Mouse (Mus musculus) c-Kit-positive CD71-negative TER-119-negative erythroid progenitor cells, embryonic 14.5 days (primary cell): ENCODE measurements around the gene A930004D18Rik.
"Not testable (repeated sequence)": the region's sequence is repeated elsewhere in the genome, so short reads cannot be mapped to it uniquely, and the experiment has no call there.

Experiments used
- DNase-seq: peaks from one replicate; pipeline ENCODE4 v3.0.0-alpha.2; 2013; ENCODE audit warnings: low read depth

The A930004D18Rik gene

DNA sequence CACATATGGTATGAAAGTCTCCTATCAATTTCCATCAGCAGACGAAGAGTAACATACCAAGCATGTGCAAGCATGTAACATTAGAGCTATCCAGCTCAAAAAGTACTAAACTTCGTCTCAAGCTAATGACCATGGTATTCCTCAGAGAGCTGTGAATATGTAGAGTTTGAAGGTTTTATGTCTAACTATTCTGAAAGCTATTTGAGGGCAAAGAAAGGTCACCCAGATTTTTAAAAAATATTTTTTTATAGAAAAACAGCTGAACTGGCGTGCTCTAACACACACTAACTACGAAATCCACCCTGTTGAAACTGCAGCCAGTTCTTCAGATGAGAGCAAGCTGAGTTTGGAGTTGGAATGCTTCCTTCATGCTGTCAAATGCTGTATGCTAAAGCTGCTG, 33.3 kb downstream of the A930004D18Rik start:
- no peak for DNase-seq

DNA sequence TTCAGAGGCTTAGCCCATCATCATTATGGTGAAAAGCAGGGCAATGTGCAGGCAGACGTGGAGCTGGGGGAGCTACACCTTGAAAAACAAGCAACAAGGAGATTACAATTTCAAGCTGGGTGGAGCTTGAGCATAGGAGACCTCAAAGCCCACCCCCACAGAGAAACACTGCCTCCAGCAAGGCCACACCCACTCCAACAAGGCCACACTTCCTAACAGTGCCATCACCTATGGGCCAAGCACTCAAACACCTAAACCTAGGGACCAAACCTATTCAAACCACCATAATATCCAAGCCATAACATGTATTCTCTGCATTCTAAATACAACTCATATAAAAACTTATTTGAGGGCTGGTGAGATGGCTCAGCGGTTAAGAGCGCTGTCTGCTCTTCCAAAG, 35.2 kb downstream of the A930004D18Rik start:
- no peak for DNase-seq

DNA sequence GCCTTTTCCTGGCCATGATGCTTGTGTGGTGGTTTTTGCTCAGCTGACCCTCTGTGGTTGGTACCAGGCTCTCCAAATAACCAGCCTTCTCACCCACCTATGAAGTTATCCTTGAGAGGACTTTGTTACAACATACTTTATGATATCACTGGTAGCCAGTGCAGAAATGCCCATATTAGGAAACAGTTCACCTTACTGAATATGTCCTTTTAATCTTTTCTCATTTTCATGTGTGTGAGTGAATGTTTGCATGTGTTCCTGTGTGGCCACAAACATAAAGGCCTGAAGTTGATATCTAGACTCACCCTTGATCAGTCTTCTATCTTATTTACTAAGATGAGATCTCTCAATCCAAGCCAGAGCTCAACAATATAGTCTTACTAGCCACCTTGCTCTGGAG, 40.7 kb downstream of the A930004D18Rik start, which contains the start of gene H2al2a:
H2al2a (minus strand) TSS at position 101 of the 400 bp plus-strand sequence.
- DNase-seq = no peak

DNA sequence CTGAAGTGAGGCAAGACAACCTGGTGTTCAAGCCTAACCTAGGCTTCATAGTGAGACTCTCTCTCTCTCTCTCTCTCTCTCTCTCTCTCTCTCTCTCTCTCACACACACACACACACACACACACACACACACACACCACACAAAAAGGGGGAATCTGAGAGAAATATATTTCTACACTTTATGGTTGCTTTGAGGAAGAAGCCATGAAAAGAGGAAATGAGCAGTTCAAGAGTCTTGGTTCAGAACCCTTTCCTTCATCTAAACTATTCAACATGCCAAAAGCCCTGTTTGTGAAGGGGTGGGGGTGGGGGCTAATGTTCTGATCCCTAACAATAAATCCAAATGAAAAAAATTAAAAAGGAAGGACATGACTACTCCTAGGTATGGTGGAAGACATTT, 48.0 kb downstream of the A930004D18Rik start:
- DNase-seq = no peak

DNA sequence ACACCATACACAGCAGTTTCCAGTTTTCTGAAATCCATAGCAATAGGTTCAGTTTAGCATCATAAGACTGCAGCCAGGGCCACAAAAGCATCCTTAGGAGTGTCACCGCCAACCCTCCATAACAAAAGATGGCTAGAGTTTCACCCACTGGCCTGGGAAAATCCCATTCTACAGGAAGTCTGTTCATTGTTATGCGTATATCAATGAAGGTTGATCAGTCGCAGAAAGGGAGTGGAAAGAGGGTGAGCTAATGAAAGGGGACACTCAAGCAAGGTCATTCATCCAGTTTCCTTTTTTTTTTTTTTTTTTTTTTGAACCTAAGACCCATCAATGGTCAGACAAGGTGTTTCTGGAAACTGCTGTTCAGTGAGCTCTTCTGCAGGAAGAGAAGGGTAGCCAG, 48.4 kb downstream of the A930004D18Rik start:
- DNase-seq = no peak

DNA sequence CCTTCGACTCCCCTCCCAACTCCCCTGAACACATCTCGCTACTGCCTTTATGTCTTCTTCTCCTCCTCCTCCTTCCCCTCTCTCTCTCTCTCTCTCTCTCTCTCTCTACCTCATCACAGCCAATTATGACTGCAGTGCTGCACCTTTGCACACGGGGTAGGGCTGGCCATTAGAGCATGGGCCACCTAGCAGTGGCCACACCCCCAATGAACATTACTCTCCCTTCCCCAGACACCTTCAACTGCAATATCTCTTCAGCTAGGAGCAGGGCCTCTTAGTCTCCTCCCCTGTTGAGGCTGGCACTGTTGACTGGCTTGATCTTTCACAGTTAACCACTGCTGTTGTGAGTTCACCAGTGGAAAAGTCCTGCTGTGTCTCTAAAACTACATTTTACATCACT, 50.8 kb downstream of the A930004D18Rik start:
- no peak for DNase-seq

DNA sequence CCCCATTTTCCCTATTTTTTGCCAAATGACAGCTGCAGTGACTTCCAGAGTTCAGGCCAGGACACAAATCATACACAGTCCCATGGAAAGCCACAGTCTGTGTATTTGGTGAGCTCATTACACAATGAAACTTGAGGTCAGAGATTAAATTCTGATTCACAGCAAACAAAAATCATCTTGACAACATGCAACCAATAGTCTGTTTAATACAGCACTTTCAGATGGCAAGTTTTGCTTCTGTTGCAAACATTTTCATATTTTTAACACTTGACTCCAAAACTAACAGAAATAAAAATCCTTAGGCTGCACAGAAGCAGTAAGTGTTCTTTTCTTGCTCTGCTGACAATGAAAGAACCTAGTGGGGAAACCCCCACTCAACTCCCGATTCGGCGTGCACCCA, 52.8 kb downstream of the A930004D18Rik start:
- no peak for DNase-seq

DNA sequence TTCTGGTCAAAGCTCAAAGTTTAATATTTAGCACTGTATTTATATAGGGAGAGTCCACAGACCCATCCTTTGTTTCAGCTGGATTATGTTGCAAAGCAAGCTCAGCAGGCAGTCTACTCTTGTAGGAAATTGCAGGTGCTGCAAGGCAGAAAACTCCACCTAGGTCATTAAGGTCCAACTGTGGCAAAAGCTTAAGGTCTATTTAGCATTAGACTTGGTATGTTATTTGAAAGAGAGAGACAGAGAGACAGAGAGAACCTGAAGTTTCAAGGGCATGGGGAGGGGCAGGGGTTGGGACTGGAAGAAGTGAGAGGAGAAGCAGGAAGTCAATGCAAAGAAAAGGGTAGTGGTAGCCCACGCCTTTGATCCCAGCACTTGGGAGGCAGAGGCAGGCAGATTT, 54.8 kb downstream of the A930004D18Rik start:
- no peak for DNase-seq

DNA sequence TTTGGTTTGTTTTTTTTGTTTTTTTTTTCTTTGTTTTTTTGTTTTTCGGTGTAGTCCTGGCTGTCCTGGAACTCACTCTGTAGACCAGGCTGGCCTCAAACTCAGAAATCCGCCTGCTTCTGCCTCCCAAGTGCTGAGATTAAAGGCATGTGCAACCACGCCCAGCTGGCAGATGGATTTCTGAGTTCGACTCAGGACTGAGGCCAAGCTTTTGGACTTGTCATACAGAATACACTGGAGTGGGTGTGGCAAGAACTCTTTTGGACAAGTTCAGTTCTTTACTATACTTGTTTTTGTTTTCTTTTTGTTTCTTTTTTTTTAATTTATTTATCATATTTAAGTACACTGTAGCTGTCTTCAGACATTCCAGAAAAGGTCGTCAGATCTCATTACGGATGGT, 58.8 kb downstream of the A930004D18Rik start:
- no peak for DNase-seq

DNA sequence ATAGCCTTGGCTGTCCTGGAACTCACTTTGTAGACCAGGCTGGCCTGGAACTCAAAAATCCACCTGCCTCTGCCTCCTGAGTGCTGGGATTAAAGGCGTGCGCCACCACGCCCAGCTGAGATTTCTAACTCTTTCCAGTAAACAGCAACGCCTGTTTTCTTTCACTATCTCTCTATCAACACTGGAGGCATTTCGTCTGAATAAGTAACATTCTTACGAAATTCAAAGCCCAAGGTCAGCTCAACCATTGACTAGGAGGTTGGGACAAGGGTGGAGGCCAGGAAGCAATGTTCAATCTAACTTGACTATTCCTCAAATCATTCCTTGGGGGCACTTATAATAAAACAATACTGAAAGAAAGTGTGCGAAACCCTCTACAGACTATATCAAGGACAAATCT, 59.3 kb downstream of the A930004D18Rik start:
- DNase-seq = not testable (repeated sequence)

DNA sequence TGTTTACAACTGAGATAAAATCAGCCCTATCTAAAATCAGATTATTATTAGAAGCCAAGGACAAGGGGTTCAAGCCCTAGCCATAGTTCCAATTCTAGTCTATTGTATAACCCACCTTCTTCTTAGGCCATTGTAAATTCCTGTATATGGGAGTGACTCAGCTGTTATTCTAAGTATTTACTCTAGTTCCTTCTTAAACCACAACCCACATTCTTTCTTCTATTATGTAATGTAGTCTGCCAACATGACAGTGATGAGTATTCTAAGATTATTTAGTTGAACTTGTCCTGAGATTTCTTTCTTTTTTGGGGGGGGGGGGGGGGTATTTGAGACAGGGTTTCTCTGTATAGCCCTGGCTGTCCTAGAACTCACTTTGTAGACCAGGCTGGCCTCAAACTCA, 59.9 kb downstream of the A930004D18Rik start:
- not testable (repeated sequence) for DNase-seq

DNA sequence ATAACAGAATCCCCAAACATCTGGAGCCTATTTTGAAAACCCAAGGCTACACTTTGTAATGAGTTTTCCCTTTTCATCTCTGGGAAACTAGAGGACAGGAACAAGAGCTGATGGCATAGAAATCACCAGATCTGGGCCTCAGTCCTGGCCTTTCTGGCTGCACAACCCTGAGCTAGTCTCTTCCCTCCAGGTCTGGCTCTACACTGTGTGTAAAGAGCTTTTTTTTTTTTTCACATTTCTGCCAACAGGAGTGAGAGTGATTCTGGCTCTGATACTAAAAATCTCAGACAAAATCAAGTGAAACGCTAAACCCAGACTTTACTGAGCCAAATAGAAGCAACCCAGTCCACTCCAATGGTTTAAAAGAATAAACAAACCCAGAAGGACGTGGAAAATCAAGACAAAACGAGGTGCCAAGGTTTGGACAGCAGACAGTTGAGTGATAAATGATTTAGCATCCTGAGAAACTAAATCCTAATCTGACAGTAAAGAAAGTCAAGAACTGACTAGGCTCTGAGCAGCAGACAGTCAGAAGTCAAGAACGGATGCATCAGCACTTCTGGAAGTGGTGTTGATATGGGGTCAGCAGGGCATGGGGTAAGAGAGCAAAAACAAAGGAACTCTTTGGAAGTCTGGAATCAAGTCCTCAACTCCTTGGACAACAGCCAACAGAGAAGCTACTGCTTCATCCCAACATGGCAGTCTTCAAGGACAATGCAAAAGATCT, 61.8 kb downstream of the A930004D18Rik start:
- no peak for DNase-seq
